Comparison of ENCODE assay signal across 21 mouse cellular contexts in genomic region chr3:38281683-38282082, GRCm38 (mm10).
A peak's percentile ranks its signal among the peaks of the same experiment; 100 is the strongest.
DNase-seq lines count a peak whose midpoint lies in the region; ATAC-seq and TF ChIP-seq lines count a peak whose summit lies in the region.
"Had no signal": no experiment of that assay in that cellular context is flagged by ENCODE, and none has a peak within 500 bp of the region (broad histone marks: within the 10 kb centered on the region; RNA-seq: fewer than 3 reads in every experiment).

No protein-coding gene starts in this region.

- no peak for ATAC-seq in embryonic facial prominence, embryonic 11.5 days (replicated peaks; ENCODE audit: insufficient number of reproducible peaks, low FRiP score, low TSS enrichment, low read depth)
- ATAC-seq in heart, embryonic 15.5 days (replicated peaks; ENCODE audit: insufficient number of reproducible peaks, insufficient read depth, low FRiP score, low read depth): peak; percentile 63; the same call in 1 of the 2 replicates
- ATAC-seq in frontal cortex, adult (ENCODE audit: low TSS enrichment): no peak
- no peak for ATAC-seq in megakaryocyte-erythroid progenitor cell, adult 5-6 weeks (replicated peaks; ENCODE audit: low FRiP score, low TSS enrichment, poor library complexity, severe bottlenecking)
- ATAC-seq: midbrain, embryonic 15.5 days had no signal

- H3K4me1 ChIP-seq in embryonic facial prominence, embryonic 11.5 days (ENCODE audit: control insufficient read depth, insufficient read depth, low read length): no peaks in the 10 kb centered on the region
- peaks cover 11% of the 10 kb centered on the region for H3K4me1 ChIP-seq in embryonic facial prominence, embryonic 10.5 days
- H3K4me1 ChIP-seq in thymus, adult 2 months (replicated peaks; ENCODE audit: control insufficient read depth, insufficient read depth, low read length): peaks cover 31% of the 10 kb centered on the region
- peaks cover 37% of the 10 kb centered on the region for H3K4me1 ChIP-seq in heart, embryonic 15.5 days (replicated peaks)
- H3K4me1 ChIP-seq: liver, embryonic 13.5 days; midbrain, embryonic 15.5 days had no signal

- H3K4me3 ChIP-seq in embryonic facial prominence, embryonic 11.5 days (ENCODE audit: low read depth, low read length): no peak overlapping the region
- H3K4me3 ChIP-seq in embryonic facial prominence, embryonic 10.5 days: no peak overlapping the region
- no peak overlapping the region for H3K4me3 ChIP-seq in thymus, adult 2 months (ENCODE audit: control insufficient read depth, insufficient read depth, low read length)
- H3K4me3 ChIP-seq in heart, embryonic 15.5 days: no peak overlapping the region
- H3K4me3 ChIP-seq: layer of hippocampus, adult 2 months; limb, embryonic 13.5 days; liver, embryonic 13.5 days; lung, embryonic 15.5 days; midbrain, embryonic 15.5 days had no signal

- no peak overlapping the region for H3K27ac ChIP-seq in embryonic facial prominence, embryonic 11.5 days (replicated peaks; ENCODE audit: low read depth, low read length)
- H3K27ac ChIP-seq in embryonic facial prominence, embryonic 10.5 days (replicated peaks): no peak overlapping the region
- peak overlapping the region; percentile 81; the same call in 1 of the 2 replicates for H3K27ac ChIP-seq in thymus, adult 2 months (ENCODE audit: control insufficient read depth, insufficient read depth, low read length)
- H3K27ac ChIP-seq in heart, embryonic 15.5 days: peak overlapping the region; percentile 59
- H3K27ac ChIP-seq: layer of hippocampus, adult 2 months; limb, embryonic 13.5 days; liver, embryonic 13.5 days; lung, embryonic 15.5 days; midbrain, embryonic 15.5 days had no signal

- no peaks in the 10 kb centered on the region for H3K9me3 ChIP-seq in embryonic facial prominence, embryonic 11.5 days (replicated peaks; ENCODE audit: control insufficient read depth, low read length)
- 0 out of 2 replicates have a peak, but pooled peaks cover 6% of the 10 kb centered on the region for H3K9me3 ChIP-seq in embryonic facial prominence, embryonic 10.5 days
- no peaks in the 10 kb centered on the region for H3K9me3 ChIP-seq in heart, embryonic 15.5 days (replicated peaks)
- H3K9me3 ChIP-seq: limb, embryonic 13.5 days; liver, embryonic 13.5 days; lung, embryonic 15.5 days; midbrain, embryonic 15.5 days had no signal

- no peak overlapping the region for H3K4me2 ChIP-seq in embryonic facial prominence, embryonic 11.5 days (ENCODE audit: low read depth, low read length)
- no peak overlapping the region for H3K4me2 ChIP-seq in heart, embryonic 15.5 days
- H3K4me2 ChIP-seq: limb, embryonic 13.5 days; liver, embryonic 13.5 days; lung, embryonic 15.5 days; midbrain, embryonic 15.5 days had no signal

- peak; percentile 33 for DNase-seq in embryonic facial prominence, embryonic 11.5 days (ENCODE audit: low spot score)
- DNase-seq in embryonic facial prominence, embryonic 10.5 days (ENCODE audit: low spot score): no peak
- no peak for DNase-seq in thymus, adult 2 months
- DNase-seq in thymus, postnatal 25 days: no peak
- DNase-seq: adrenal gland, postnatal 25 days; cerebellum, adult 18-20 months; cerebellum, postnatal 25 days; embryo, embryonic 11 days; kidney, adult 2 months; kidney, postnatal 10 days; layer of hippocampus, postnatal 36 days; liver, embryonic 13.5 days; right cerebral cortex, postnatal 25 days had no signal

- TF ChIP-seq CTCF in thymus, adult 2 months (IDR thresholded peaks at IDR 0.05; ENCODE audit: borderline replicate concordance, control insufficient read depth, extremely low read depth, insufficient read depth, low read length, poor library complexity): no peak

- 39% methylated on average over 4 of the region's 4 CpGs for WGBS in embryonic facial prominence, embryonic 11.5 days
- 49% methylated on average over 4 of the region's 4 CpGs for WGBS in embryonic facial prominence, embryonic 10.5 days
- 58% methylated on average over 4 of the region's 4 CpGs for WGBS in thymus, adult 2 months
- 23% methylated on average over 4 of the region's 4 CpGs for WGBS in heart, embryonic 15.5 days

- H3K27me3 ChIP-seq in embryonic facial prominence, embryonic 11.5 days (ENCODE audit: control insufficient read depth, insufficient read depth, low read length): no peaks in the 10 kb centered on the region
- no peaks in the 10 kb centered on the region for H3K27me3 ChIP-seq in embryonic facial prominence, embryonic 10.5 days (replicated peaks; ENCODE audit: low read depth, poor library complexity, severe bottlenecking)
- no peaks in the 10 kb centered on the region; the same call in 1 of the 2 replicates for H3K27me3 ChIP-seq in thymus, adult 2 months (ENCODE audit: control insufficient read depth, insufficient read depth, low read length)
- no peaks in the 10 kb centered on the region for H3K27me3 ChIP-seq in heart, embryonic 15.5 days
- H3K27me3 ChIP-seq: CH12.LX; limb, embryonic 13.5 days; liver, embryonic 13.5 days; lung, embryonic 15.5 days; midbrain, embryonic 15.5 days had no signal

- no peak for TF ChIP-seq POLR2A in thymus, adult 2 months (IDR thresholded peaks at IDR 0.05; ENCODE audit: control insufficient read depth, extremely low read depth, insufficient read depth, low read length, poor library complexity)

- no peaks in the 10 kb centered on the region for H3K36me3 ChIP-seq in embryonic facial prominence, embryonic 11.5 days (replicated peaks; ENCODE audit: control insufficient read depth, insufficient read depth, low read depth, low read length)
- H3K36me3 ChIP-seq in embryonic facial prominence, embryonic 10.5 days (replicated peaks): no peaks in the 10 kb centered on the region
- no peaks in the 10 kb centered on the region for H3K36me3 ChIP-seq in thymus, adult 2 months (ENCODE audit: control insufficient read depth, insufficient read depth, low read length)
- H3K36me3 ChIP-seq in heart, embryonic 15.5 days: no peaks in the 10 kb centered on the region
- H3K36me3 ChIP-seq: limb, embryonic 13.5 days; liver, embryonic 13.5 days; lung, embryonic 15.5 days; midbrain, embryonic 15.5 days had no signal

- no peak overlapping the region for H3K9ac ChIP-seq in embryonic facial prominence, embryonic 11.5 days (replicated peaks; ENCODE audit: low read length)
- H3K9ac ChIP-seq in heart, embryonic 15.5 days: no peak overlapping the region
- H3K9ac ChIP-seq: limb, embryonic 13.5 days; liver, embryonic 13.5 days; lung, embryonic 15.5 days; midbrain, embryonic 15.5 days had no signal

Comparison
In these comparisons a context has a peak if more than half of its experiments do, and no peak if none do; other contexts are left out.
1. H3K27ac ChIP-seq: peak in thymus, adult 2 months (single experiment) and heart, embryonic 15.5 days (single experiment); none in embryonic facial prominence, embryonic 11.5 days (single experiment) and embryonic facial prominence, embryonic 10.5 days (single experiment).